Mouse (Mus musculus) frontal cortex, adult (tissue): ENCODE measurements around the gene Ccl20.

ENCODE experiments used
- ATAC-seq: cut with Nextera tagmentation; 2 replicates; pipeline ENCODE4 v1.9.2; 2017; ENCODE audit warnings: mild to moderate bottlenecking, moderate library complexity, mixed read lengths; ENCODE audit not compliant: low TSS enrichment

Ccl20 gene

DNA sequence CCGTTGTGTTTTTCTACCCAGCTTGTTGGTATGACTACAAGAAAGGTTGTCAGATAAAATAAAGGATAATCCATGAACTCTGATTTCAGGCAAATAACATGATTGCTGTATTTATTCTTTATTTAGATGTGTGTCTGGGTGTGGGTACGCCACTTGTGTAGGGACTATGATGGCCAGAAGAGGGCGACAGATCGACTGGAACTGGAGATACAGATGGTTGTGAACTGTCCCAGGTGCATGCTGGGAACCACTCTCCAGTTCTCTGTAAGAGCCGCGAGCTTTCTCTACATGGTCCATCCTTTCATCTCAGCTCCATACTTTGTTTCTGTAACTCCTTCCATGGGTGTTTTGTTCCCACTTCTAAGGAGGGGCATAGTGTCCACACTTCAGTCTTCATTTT, 22.2 kb downstream of the Ccl20 start:
- no peak for ATAC-seq

DNA sequence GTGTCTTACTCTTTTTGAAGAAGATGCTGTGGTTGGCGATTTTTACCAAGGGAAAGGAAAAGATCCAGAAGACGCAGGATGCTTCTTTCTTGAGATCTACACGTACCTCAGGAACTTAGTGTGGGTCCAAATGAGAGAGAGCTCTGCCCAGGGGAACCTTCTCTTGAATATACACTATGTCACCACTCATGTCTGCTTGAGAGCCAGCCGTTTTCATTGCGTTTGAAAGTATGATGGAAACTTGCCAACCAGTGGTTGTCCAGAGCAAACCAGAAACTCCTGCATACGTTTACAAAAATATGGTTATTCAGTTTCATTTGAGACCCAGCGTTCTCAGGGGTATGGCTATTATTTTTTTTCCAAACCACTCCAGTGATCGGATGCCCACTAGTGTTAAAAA, 24.9 kb downstream of the Ccl20 start:
- ATAC-seq, result no peak

DNA sequence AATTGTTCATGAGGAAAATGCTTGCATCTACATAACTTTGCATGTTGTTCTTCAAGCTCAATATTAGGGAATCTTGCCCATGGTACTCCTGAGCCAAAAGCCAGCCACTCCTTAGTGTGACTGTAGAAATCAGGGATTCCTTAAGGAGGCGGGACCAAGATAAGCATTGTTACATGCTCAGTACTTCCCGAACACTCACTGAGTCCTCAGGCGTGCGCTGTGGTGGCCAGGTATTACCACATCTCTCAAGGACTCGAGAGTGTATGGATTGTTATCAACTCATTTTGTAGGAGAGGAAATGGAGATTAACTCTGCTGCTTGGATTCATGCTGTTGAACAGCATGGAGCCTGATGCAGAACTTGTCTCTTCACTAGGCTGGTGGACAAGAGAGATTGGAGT, 25.5 kb downstream of the Ccl20 start:
- no peak for ATAC-seq

GRCm38 (mm10) chr1:83146547-83146946, 30.0 kb downstream of the Ccl20 start:
- no peak for ATAC-seq

- no peak for ATAC-seq
These were observed 33.7 kb downstream of the Ccl20 start for GRCm38 (mm10) chr1:83150227-83150626.

DNA sequence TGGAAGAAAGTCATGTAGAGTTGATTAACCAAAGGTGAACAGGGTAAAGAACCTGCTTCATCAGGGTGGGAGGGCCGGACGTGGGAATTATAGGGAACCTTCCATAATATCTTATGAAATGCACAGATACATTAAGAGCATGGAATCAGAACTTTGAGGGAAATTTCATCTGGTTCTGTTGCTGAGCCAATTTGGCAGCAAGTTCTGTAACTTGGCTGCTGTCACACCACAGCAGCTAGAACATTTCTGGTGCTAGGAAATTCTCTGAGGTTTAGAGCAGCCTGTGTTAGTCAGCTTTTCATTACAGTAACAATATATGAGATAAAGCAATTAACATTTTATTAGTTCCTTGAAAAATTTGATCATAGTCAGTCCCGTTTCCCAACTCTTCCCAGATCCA, 36.4 kb downstream of the Ccl20 start:
- ATAC-seq, result peak; percentile 94

- ATAC-seq, result no peak
These were observed 40.3 kb downstream of the Ccl20 start for GRCm38 (mm10) chr1:83156876-83157275.

GRCm38 (mm10) chr1:83159603-83160002, 43.0 kb downstream of the Ccl20 start, which contains the start of gene Daw1:
Daw1 (plus strand) TSS chr1:83159752.
- peak; percentile 98 for ATAC-seq

GRCm38 (mm10) chr1:83161658-83162057, 45.1 kb downstream of the Ccl20 start:
- ATAC-seq, result no peak

DNA sequence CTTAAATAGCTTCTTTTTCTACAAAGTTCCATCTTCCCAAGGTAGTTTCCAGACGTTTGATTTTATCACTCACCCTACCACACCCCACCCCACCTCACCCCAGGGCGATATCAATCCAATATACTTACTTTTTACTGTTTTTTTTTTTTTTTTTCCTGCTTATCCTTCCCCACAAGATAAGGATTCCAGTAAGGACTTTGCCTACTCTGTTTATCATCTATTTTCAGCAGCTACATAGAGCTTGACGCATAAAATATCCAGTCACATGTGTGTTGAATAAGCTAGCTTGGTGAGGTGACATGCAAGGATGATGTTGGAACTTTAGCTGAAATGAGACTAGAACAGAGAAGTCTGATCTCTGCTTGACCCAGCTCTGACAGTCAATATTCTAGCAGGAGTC, 47.5 kb downstream of the Ccl20 start:
- ATAC-seq, result no peak
